Mouse (Mus musculus) kidney, postnatal 0 days (tissue): ENCODE measurements at regions not wholly inside any gene's neighbourhood (a gene's known extent, or its start where the extent isn't known, plus 50 kb on each side); places are given as distances from the start of the nearest gene placed in this dataset.

Source experiments
- ATAC-seq: fragments of 200-750 bp; cut with Nextera tagmentation; replicated peaks from 2 replicates; pipeline ENCODE4 v1.8.0; 2017; ENCODE audit warnings: low read depth, moderate number of reproducible peaks, moderate TSS enrichment, moderate library complexity; ENCODE audit not compliant: low FRiP score
- DNase-seq: peaks from one replicate; pipeline ENCODE4 v3.0.0-alpha.2; 2016; ENCODE audit warnings: low spot score
- H3K27ac ChIP-seq: fragments of 300-500 bp; sonication (generic); 2 replicates; pipeline ENCODE4 v1.5.1; 2014; ENCODE audit warnings: mild to moderate bottlenecking
- H3K27me3 ChIP-seq: fragments of 300-500 bp; sonication (generic); 2 replicates; pipeline ENCODE4 v1.6.1; 2014; ENCODE audit warnings: low read length, mixed read lengths; ENCODE audit not compliant: insufficient read depth
- H3K36me3 ChIP-seq: fragments of 300-500 bp; sonication (generic); 2 replicates; pipeline ENCODE4 v1.6.1; 2014; ENCODE audit warnings: low read length, mixed read lengths; ENCODE audit not compliant: insufficient read depth
- H3K4me1 ChIP-seq: fragments of 300-500 bp; sonication (generic); replicated peaks from 2 replicates; pipeline ENCODE4 v1.6.1; 2014; ENCODE audit warnings: antibody characterized with exemption, low read length, mixed read lengths; ENCODE audit not compliant: insufficient read depth
- H3K4me2 ChIP-seq: fragments of 300-500 bp; sonication (generic); 2 replicates; pipeline ENCODE4 v1.6.1; 2014; ENCODE audit warnings: mild to moderate bottlenecking, low read length, moderate library complexity, mixed read lengths
- H3K4me3 ChIP-seq: fragments of 300-500 bp; sonication (generic); replicated peaks from 2 replicates; pipeline ENCODE4 v1.5.1; 2014; ENCODE audit warnings: low read depth, low read length
- H3K9ac ChIP-seq: fragments of 300-500 bp; sonication (generic); 2 replicates; pipeline ENCODE4 v1.6.1; 2014; ENCODE audit warnings: low read depth, low read length
- H3K9me3 ChIP-seq: fragments of 300-500 bp; sonication (generic); replicated peaks from 2 replicates; pipeline ENCODE4 v1.6.1; 2016; ENCODE audit warnings: low read length, inconsistent platforms, mixed read lengths
- CTCF ChIP-seq: IDR thresholded peaks from 2 replicates; pipeline ENCODE4 v1.5.1; 2016; ENCODE audit warnings: antibody characterized with exemption, low read depth, mild to moderate bottlenecking, moderate library complexity
- WGBS: fragments of 180-500 bp; shearing (Covaris S2); extraction: QIAGEN DNeasy Blood & Tissue Kit; methylation state at CpG from one replicate; pipeline ENCODE4 v1.1.7; 2014; 5-methylcytosine and 5-hydroxymethylcytosine counted together

- WGBS = 18% methylated on average over 8 of the region's 8 CpGs
- DNase-seq (peak; percentile 83), ATAC-seq (peak; percentile 89)
- Histone ChIP-seq H3K4me3 (no peak overlapping the region), H3K27me3 (no peaks in the 10 kb centered on the region), H3K4me1 (no peaks in the 10 kb centered on the region; the same call in 1 of the 2 replicates), H3K36me3 (no peaks in the 10 kb centered on the region), H3K9me3 (no peaks in the 10 kb centered on the region), H3K4me2 (no peak overlapping the region), H3K9ac (no peak overlapping the region), H3K27ac (no peak overlapping the region)
- no peak for TF ChIP-seq CTCF
Observed at GRCm38 (mm10) chr8:77774551-77775335, 50.5 kb upstream of the Ednra start.

- H3K9me3 ChIP-seq = no peaks in the 10 kb centered on the region
- WGBS = 90% methylated on average over 3 of the region's 3 CpGs
- no peak for ATAC-seq
Observed at GRCm38 (mm10) chr8:77775526-77775925, 51.3 kb upstream of the Ednra start.

GRCm38 (mm10) chr8:77777597-77777996 lies 53.3 kb upstream of the Ednra start:
- Histone ChIP-seq H3K9ac (no peak overlapping the region), H3K27ac (no peak overlapping the region), H3K4me1 (no peaks in the 10 kb centered on the region; the same call in 1 of the 2 replicates), H3K27me3 (no peaks in the 10 kb centered on the region), H3K36me3 (no peaks in the 10 kb centered on the region), H3K4me3 (no peak overlapping the region), H3K9me3 (no peaks in the 10 kb centered on the region), H3K4me2 (no peak overlapping the region)
- TF ChIP-seq CTCF = no peak
- WGBS = 71% methylated on average over 5 of the region's 5 CpGs
- no peak for DNase-seq
- ATAC-seq = no peak

More at GRCm38 (mm10) chr8:77775526-77775925, 51.3 kb upstream of the Ednra start:
- no peaks in the 10 kb centered on the region for H3K27me3 ChIP-seq
- H3K4me3 ChIP-seq = no peak overlapping the region
- TF ChIP-seq CTCF = no peak
- DNase-seq = no peak
- H3K36me3 ChIP-seq = no peaks in the 10 kb centered on the region
- no peak overlapping the region for H3K27ac ChIP-seq
- no peaks in the 10 kb centered on the region; the same call in 1 of the 2 replicates for H3K4me1 ChIP-seq
- H3K9ac ChIP-seq = no peak overlapping the region
- H3K4me2 ChIP-seq = no peak overlapping the region

- no peak overlapping the region for H3K4me2 ChIP-seq
- no peaks in the 10 kb centered on the region for H3K9me3 ChIP-seq
- no peak for TF ChIP-seq CTCF
- no peak overlapping the region for H3K9ac ChIP-seq
- H3K4me1 ChIP-seq = no peaks in the 10 kb centered on the region
- H3K36me3 ChIP-seq = no peaks in the 10 kb centered on the region
- no peak for DNase-seq
- no peak overlapping the region for H3K4me3 ChIP-seq
- ATAC-seq = no peak
- WGBS = 71% methylated on average over 4 of the region's 4 CpGs
- no peak overlapping the region for H3K27ac ChIP-seq
- H3K27me3 ChIP-seq = no peaks in the 10 kb centered on the region
Observed at GRCm38 (mm10) chr8:77785676-77786255, 61.5 kb upstream of the Ednra start.

- DNase-seq = no peak
- H3K9ac ChIP-seq = no peak overlapping the region
- H3K4me3 ChIP-seq = no peak overlapping the region
- WGBS = 73% methylated on average over 1 of the region's 1 CpGs
- no peaks in the 10 kb centered on the region for H3K27me3 ChIP-seq
- no peak for ATAC-seq
- H3K4me1 ChIP-seq = no peaks in the 10 kb centered on the region
- H3K9me3 ChIP-seq = no peaks in the 10 kb centered on the region
- TF ChIP-seq CTCF = no peak
- no peak overlapping the region for H3K4me2 ChIP-seq
- no peaks in the 10 kb centered on the region for H3K36me3 ChIP-seq
- H3K27ac ChIP-seq = no peak overlapping the region
Observed at GRCm38 (mm10) chr8:77794911-77795310, 70.6 kb upstream of the Ednra start.

- Histone ChIP-seq H3K4me1 (no peaks in the 10 kb centered on the region), H3K9me3 (no peaks in the 10 kb centered on the region), H3K4me3 (no peak overlapping the region), H3K27me3 (no peaks in the 10 kb centered on the region), H3K27ac (peak overlapping the region; percentile 43; the same call in 1 of the 2 replicates), H3K4me2 (no peak overlapping the region), H3K9ac (no peak overlapping the region), H3K36me3 (no peaks in the 10 kb centered on the region)
- DNase-seq (peak; percentile 76), ATAC-seq (no peak)
- WGBS = 51% methylated on average over 9 of the region's 9 CpGs
- TF ChIP-seq CTCF = no peak
Observed at GRCm38 (mm10) chr8:77803147-77803903, 79.1 kb upstream of the Ednra start.
